Mouse (Mus musculus): ENCODE measurements at regions not wholly inside any gene's neighbourhood (a gene's known extent, or its start where the extent isn't known, plus 50 kb on each side); places are given as distances from the start of the nearest gene placed in this dataset.

DNA sequence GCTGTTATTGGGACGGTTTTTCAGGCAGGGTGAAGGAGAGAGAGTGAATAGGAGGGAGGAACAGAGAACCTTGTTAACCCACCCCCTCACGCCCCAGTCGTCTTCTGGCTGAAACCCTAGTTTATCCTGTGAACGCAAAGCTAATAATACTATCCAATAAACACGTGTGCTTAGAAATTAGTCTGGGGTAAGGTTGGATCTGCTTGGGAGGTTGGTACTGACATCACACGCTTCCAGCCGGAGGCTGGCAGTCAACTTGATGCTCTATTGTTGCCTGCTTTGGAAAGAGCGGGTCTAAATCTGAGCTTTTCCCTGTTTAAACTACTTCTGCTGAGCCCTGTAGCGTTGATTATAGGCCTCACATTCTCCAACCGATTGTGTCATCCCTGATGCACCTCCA is 138.4 kb upstream of the Mdm1 start:
- H3K9ac ChIP-seq (replicated peaks; ENCODE audit: low read depth, low read length) = no peak overlapping the region
- ATAC-seq = no peak
- H3K27me3 ChIP-seq (replicated peaks; ENCODE audit: control insufficient read depth, insufficient read depth, low read length) = no peaks in the 10 kb centered on the region
- WGBS = 67% methylated on average over 10 of the region's 10 CpGs
- H3K36me3 ChIP-seq (ENCODE audit: control insufficient read depth, insufficient read depth) = no peaks in the 10 kb centered on the region
- no peaks in the 10 kb centered on the region for H3K9me3 ChIP-seq (ENCODE audit: control insufficient read depth, low read length)
- no peak overlapping the region; the same call in 1 of the 2 replicates for H3K27ac ChIP-seq (ENCODE audit: low read length)
- no peak overlapping the region for H3K4me3 ChIP-seq (replicated peaks; ENCODE audit: low read length)
- peaks cover 9% of the 10 kb centered on the region for H3K4me1 ChIP-seq (replicated peaks; ENCODE audit: control insufficient read depth, insufficient read depth, low read length)
- H3K4me2 ChIP-seq (ENCODE audit: low read length) = no peak overlapping the region

DNA sequence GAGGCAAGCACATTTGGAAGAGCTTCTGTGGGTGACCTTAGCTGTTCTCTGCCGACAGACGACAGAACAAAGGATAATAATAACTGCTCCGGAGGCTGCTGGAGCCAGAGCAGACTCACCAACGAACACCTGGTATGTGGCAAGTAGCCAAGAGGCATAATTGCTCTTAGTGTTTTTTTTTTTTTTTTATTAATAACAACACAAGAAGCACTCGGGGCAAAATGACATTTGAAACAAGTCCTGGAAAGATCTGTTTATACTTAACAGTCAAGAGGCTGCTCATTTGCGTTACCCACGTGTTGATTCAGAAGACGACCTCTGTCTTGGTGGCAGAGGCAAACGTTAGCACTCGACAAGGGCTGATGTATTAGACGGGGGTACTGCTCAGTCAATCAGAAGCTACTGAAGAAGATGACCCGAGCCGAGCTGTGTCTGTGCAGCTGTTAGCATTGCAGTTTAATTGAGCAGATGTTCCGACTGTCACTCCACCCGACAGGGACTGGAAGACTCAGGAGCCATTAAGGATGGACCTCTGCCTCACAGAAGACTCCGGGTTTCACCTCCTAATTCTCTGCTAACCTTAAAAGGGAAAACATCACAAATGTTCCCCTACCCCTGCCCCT is 137.8 kb upstream of the Mdm1 start:
- 25% methylated on average over 16 of the region's 16 CpGs for WGBS
- H3K4me3 ChIP-seq (replicated peaks; ENCODE audit: low read length) = no peak overlapping the region
- peaks cover 9% of the 10 kb centered on the region for H3K4me1 ChIP-seq (replicated peaks; ENCODE audit: control insufficient read depth, insufficient read depth, low read length)
- H3K36me3 ChIP-seq (ENCODE audit: control insufficient read depth, insufficient read depth) = no peaks in the 10 kb centered on the region
- H3K27me3 ChIP-seq (replicated peaks; ENCODE audit: control insufficient read depth, insufficient read depth, low read length) = no peaks in the 10 kb centered on the region
- H3K9me3 ChIP-seq (ENCODE audit: control insufficient read depth, low read length) = 0 out of 2 replicates have a peak, but pooled peaks cover under 1% of the 10 kb centered on the region
- H3K27ac ChIP-seq (ENCODE audit: low read length) = no peak overlapping the region; the same call in 1 of the 2 replicates
- no peak overlapping the region for H3K9ac ChIP-seq (replicated peaks; ENCODE audit: low read depth, low read length)
- no peak for ATAC-seq
- no peak overlapping the region for H3K4me2 ChIP-seq (ENCODE audit: low read length)

DNA sequence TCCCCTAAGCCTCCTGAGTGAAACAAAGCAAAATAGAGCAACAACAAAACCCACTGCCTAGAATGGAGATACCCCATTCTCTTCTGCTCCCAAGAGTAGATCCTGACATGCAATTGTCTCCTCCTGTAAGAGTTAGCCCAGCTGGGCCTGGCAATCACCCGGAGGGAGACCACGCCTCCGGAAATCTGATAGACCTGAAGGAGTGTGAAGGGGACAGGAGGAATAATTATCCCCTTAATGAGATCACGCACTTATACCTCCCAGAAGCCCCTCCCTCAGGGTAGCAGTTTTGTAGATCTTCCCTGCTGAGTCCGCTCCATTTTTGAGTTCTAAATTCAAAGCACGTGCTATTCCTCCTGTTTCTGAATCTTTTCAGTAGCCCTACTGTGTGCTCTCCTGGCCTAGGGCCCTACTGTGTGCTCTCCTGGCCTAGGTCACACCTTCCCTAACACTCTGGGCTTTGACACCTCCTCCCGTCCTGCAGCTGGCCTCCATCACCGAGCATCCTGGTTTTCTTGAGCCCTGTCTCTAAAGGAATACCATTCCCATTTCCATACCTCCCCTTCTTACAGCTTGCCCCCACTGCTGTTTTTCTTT is 137.2 kb upstream of the Mdm1 start:
- Histone ChIP-seq H3K27ac (ENCODE audit: low read length) (no peak overlapping the region), H3K4me1 (replicated peaks; ENCODE audit: control insufficient read depth, insufficient read depth, low read length) (peaks cover 9% of the 10 kb centered on the region), H3K27me3 (replicated peaks; ENCODE audit: control insufficient read depth, insufficient read depth, low read length) (no peaks in the 10 kb centered on the region), H3K4me3 (replicated peaks; ENCODE audit: low read length) (no peak overlapping the region), H3K4me2 (ENCODE audit: low read length) (no peak overlapping the region), H3K9ac (replicated peaks; ENCODE audit: low read depth, low read length) (no peak overlapping the region), H3K9me3 (ENCODE audit: control insufficient read depth, low read length) (0 out of 2 replicates have a peak, but pooled peaks cover 4% of the 10 kb centered on the region), H3K36me3 (ENCODE audit: control insufficient read depth, insufficient read depth) (no peaks in the 10 kb centered on the region)
- 57% methylated on average over 8 of the region's 8 CpGs for WGBS
- ATAC-seq = no peak

DNA sequence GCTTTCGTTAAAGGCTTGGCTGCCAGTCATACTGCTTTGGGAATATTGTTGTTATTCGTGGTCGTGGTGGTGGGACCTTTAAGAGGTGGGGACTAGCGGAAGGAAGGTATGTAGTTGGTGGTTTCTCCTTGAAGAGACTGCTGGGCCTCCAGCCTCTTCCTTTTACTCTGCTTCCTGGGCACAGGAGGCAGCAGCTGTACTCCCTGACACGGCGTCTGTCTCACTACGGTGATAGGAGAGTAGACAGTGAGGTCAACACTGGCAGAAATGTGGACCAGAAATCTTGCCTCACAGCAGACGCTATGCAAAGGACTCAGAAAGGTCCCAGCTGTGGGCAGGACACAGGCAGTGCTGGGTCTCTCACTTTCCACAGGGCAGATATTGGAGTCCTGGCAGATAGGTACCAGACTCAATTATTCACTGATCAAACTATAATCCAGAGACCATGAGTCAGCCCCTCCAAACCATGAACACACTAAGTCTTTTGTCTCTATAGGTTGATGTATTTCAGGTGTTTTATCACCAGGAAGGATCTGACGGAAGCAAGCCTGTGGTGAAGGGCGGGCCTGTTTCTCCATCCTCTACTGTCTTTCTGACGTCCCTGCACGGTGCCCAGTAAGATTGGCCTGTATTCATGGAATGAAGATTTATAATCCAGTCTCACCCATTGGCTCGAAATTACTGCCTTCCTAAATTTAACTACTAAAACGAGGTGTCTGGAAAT is 134.6 kb upstream of the Mdm1 start:
- Histone ChIP-seq H3K9ac (replicated peaks; ENCODE audit: low read depth, low read length) (no peak overlapping the region), H3K4me1 (replicated peaks; ENCODE audit: control insufficient read depth, insufficient read depth, low read length) (peaks cover 9% of the 10 kb centered on the region), H3K36me3 (ENCODE audit: control insufficient read depth, insufficient read depth) (no peaks in the 10 kb centered on the region), H3K27me3 (replicated peaks; ENCODE audit: control insufficient read depth, insufficient read depth, low read length) (no peaks in the 10 kb centered on the region), H3K4me2 (ENCODE audit: low read length) (no peak overlapping the region), H3K4me3 (replicated peaks; ENCODE audit: low read length) (no peak overlapping the region), H3K27ac (ENCODE audit: low read length) (no peak overlapping the region), H3K9me3 (ENCODE audit: control insufficient read depth, low read length) (0 out of 2 replicates have a peak, but pooled peaks cover 4% of the 10 kb centered on the region)
- WGBS = 83% methylated on average over 14 of the region's 14 CpGs
- ATAC-seq = no peak

DNA sequence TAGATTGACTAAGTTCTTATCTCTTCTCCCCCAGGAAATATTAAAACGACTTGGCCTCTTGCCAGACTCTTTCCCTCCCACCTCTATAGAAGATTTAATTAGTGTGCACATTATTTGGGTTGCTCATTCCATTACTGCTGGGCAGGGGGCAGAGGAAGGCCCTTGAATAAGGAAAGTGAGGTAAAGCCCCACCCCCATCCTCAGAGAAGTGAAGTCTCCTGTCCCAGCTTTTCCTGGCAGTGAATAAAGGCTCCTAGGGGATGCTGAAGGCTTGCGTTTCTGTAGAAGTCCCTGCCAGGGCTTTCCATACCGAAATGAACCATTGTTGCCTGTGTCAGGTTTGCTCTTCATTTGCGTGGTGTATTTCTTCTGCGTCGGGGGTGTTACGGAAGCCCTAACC is 133.8 kb upstream of the Mdm1 start:
- H3K4me1 ChIP-seq (replicated peaks; ENCODE audit: control insufficient read depth, insufficient read depth, low read length) = peaks cover 9% of the 10 kb centered on the region
- 0 out of 2 replicates have a peak, but pooled peaks cover 4% of the 10 kb centered on the region for H3K9me3 ChIP-seq (ENCODE audit: control insufficient read depth, low read length)
- no peaks in the 10 kb centered on the region for H3K36me3 ChIP-seq (ENCODE audit: control insufficient read depth, insufficient read depth)
- ATAC-seq = no peak
- no peak overlapping the region for H3K9ac ChIP-seq (replicated peaks; ENCODE audit: low read depth, low read length)
- H3K27ac ChIP-seq (ENCODE audit: low read length) = no peak overlapping the region
- WGBS = 36% methylated on average over 7 of the region's 7 CpGs
- H3K4me2 ChIP-seq (ENCODE audit: low read length) = no peak overlapping the region
- no peak overlapping the region for H3K4me3 ChIP-seq (replicated peaks; ENCODE audit: low read length)
- H3K27me3 ChIP-seq (replicated peaks; ENCODE audit: control insufficient read depth, insufficient read depth, low read length) = no peaks in the 10 kb centered on the region

DNA sequence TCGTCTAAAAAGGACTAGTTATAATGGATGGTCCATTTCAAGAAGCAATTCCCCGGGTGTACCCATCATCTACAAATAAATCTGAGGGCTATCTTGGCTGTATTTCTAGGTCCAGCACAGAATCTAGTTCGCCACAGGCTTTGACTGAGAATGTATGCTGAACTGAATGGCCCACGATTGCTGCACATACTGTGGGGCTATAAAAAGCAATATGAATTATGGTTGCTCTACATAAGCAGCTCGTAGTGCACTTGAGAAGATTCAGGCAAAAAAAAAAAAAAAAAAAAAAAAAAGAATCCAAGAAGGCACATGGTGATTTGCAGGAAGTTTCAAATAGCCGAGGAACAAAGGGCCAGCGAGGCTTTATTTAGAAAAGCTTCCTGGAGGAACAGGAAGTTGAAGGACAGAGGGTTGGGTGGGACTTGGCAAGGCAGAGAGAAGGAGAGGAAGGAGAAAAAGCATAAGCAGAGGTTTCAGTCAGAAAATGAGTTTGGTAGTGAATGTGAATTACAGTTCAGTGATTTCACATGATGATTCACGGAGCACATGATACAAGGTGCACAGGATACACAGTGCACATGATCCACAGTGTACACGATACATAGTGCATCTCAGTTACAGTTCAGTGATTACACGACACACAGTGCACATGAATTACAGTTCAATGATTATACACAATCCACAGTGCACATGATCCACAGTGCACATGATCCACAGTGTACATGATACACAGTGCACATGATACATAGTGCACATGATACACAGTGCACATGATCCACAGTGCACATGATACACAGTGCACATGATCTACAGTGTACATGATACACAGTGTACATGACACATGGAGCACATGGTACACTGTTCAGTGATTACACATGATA is 129.7 kb upstream of the Mdm1 start:
- Histone ChIP-seq H3K36me3 (ENCODE audit: control insufficient read depth, insufficient read depth) (no peaks in the 10 kb centered on the region), H3K9me3 (ENCODE audit: control insufficient read depth, low read length) (0 out of 2 replicates have a peak, but pooled peaks cover 4% of the 10 kb centered on the region), H3K4me2 (ENCODE audit: low read length) (no peak overlapping the region), H3K27me3 (replicated peaks; ENCODE audit: control insufficient read depth, insufficient read depth, low read length) (no peaks in the 10 kb centered on the region), H3K27ac (ENCODE audit: low read length) (no peak overlapping the region), H3K9ac (replicated peaks; ENCODE audit: low read depth, low read length) (no peak overlapping the region), H3K4me3 (replicated peaks; ENCODE audit: low read length) (no peak overlapping the region), H3K4me1 (replicated peaks; ENCODE audit: control insufficient read depth, insufficient read depth, low read length) (no peaks in the 10 kb centered on the region)
- ATAC-seq = no peak
- WGBS = 89% methylated on average over 10 of the region's 10 CpGs

DNA sequence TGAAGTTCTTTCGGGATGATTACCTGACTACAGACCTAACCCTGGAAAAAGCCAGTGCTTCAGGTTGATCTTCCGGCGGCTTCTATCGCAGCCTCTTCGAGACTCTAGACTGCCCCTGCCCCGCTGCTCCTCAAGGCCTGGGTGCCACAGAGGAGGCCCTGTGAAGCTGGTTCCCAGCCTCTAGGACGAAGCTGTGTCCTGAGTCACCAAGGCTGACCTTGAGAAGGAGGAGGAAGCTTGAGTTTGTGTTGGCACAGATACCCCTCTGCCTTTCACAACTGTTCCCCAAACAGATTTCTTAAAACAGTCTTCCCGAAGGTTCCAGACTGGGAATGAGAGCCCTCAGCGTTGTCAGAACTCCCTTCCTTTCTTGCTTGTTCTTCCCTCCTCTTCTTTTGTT is 112.8 kb upstream of the Mdm1 start:
- WGBS = 85% methylated on average over 9 of the region's 9 CpGs
- H3K27ac ChIP-seq (ENCODE audit: low read length) = no peak overlapping the region
- no peak overlapping the region for H3K9ac ChIP-seq (replicated peaks; ENCODE audit: low read depth, low read length)
- H3K4me1 ChIP-seq (replicated peaks; ENCODE audit: control insufficient read depth, insufficient read depth, low read length) = no peaks in the 10 kb centered on the region
- no peak for ATAC-seq
- no peak overlapping the region for H3K4me3 ChIP-seq (replicated peaks; ENCODE audit: low read length)
- no peaks in the 10 kb centered on the region for H3K36me3 ChIP-seq (ENCODE audit: control insufficient read depth, insufficient read depth)
- no peaks in the 10 kb centered on the region for H3K9me3 ChIP-seq (ENCODE audit: control insufficient read depth, low read length)
- no peaks in the 10 kb centered on the region for H3K27me3 ChIP-seq (replicated peaks; ENCODE audit: control insufficient read depth, insufficient read depth, low read length)
- no peak overlapping the region for H3K4me2 ChIP-seq (ENCODE audit: low read length)

DNA sequence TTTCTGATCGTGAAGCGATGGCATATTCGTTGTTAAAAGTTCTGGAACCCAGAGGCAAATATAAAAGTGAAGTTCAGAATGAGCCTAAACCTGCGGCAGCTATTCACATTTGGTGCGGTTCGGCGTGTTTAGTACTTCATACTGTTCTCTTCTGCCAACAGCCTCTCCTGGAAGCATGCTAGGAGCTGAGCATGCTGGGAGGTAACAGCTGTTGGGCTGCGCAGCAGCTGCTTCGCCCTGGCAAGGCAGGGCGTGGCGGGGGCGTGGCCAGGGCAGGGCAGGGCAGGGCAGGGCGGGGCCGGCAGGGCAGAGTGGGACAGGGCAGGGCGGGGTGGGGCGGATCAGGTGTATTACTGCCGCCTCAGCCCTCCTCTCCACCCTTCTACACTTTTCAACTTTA is 107.2 kb upstream of the Mdm1 start:
- H3K27ac ChIP-seq (ENCODE audit: low read length) = no peak overlapping the region
- H3K4me2 ChIP-seq (ENCODE audit: low read length) = no peak overlapping the region
- H3K36me3 ChIP-seq (ENCODE audit: control insufficient read depth, insufficient read depth) = no peaks in the 10 kb centered on the region
- no peaks in the 10 kb centered on the region for H3K4me1 ChIP-seq (replicated peaks; ENCODE audit: control insufficient read depth, insufficient read depth, low read length)
- no peak for ATAC-seq
- H3K4me3 ChIP-seq (replicated peaks; ENCODE audit: low read length) = no peak overlapping the region
- no peak overlapping the region for H3K9ac ChIP-seq (replicated peaks; ENCODE audit: low read depth, low read length)
- no peaks in the 10 kb centered on the region for H3K9me3 ChIP-seq (ENCODE audit: control insufficient read depth, low read length)
- H3K27me3 ChIP-seq (replicated peaks; ENCODE audit: control insufficient read depth, insufficient read depth, low read length) = no peaks in the 10 kb centered on the region
- 87% methylated on average over 17 of the region's 17 CpGs for WGBS

DNA sequence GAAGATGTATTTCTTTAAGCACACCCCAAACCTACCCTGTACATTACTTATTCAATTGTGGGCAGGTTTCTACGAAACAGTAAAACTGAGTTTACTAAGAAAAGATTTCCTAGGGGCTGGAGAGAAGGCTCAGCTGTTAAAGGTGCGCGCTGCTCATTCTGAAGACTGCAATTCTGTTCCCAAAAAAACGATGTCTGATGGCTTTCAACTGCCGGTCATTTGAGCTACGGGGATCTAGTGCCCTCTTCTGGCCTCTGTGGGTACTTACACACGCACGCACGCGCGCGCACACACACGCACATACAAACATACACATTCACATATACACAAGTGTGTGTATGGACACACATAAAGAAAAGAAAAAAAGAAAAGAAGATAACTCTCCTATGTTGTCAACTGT is 106.6 kb upstream of the Mdm1 start:
- no peaks in the 10 kb centered on the region for H3K9me3 ChIP-seq (ENCODE audit: control insufficient read depth, low read length)
- H3K27me3 ChIP-seq (replicated peaks; ENCODE audit: control insufficient read depth, insufficient read depth, low read length) = no peaks in the 10 kb centered on the region
- H3K27ac ChIP-seq (ENCODE audit: low read length) = no peak overlapping the region
- H3K4me2 ChIP-seq (ENCODE audit: low read length) = no peak overlapping the region
- no peak for ATAC-seq
- no peak overlapping the region for H3K9ac ChIP-seq (replicated peaks; ENCODE audit: low read depth, low read length)
- H3K4me1 ChIP-seq (replicated peaks; ENCODE audit: control insufficient read depth, insufficient read depth, low read length) = no peaks in the 10 kb centered on the region
- WGBS = 88% methylated on average over 13 of the region's 13 CpGs
- no peaks in the 10 kb centered on the region for H3K36me3 ChIP-seq (ENCODE audit: control insufficient read depth, insufficient read depth)
- no peak overlapping the region for H3K4me3 ChIP-seq (replicated peaks; ENCODE audit: low read length)

Data from forebrain, embryonic 16.5 days (tissue).